7 mouse cellular contexts compared by ENCODE assay signal in the genomic region with DNA sequence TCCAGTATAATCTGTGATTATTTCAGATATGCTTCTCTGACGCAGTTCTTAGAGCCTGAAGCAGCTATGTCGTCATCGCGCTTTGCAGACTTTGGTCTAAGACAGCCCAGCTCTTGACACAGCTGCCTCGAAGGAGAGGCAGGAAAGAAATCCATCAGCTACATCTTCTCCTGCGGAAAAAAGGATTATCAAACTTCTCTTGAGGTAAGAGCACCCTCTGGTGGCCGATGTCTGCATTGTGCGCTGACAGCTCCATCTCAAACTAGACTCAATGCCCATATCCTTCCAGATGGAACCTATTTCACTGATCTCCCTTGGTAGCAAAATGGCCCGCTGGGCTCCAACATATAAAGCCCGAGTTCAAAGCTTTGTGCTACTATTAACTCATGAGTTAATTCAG.
DNase-seq lines count a peak whose midpoint lies in the region; ATAC-seq lines count a peak whose summit lies in the region.

No protein-coding gene starts in this region.

- peak; percentile 85 for DNase-seq in adrenal gland, postnatal 10 days
- DNase-seq in embryo, embryonic 10 days (ENCODE audit: low spot score), result peak; percentile 91
- peak; percentile 32 for DNase-seq in gastrocnemius, postnatal 25 days
- DNase-seq in left cerebral cortex, postnatal 14 days (ENCODE audit: low spot score in 2 of 2), result peak; percentile 81 to 90
- DNase-seq in midbrain, embryonic 14.5 days, result peak; percentile 94
- peak; percentile 52 for DNase-seq in splenic B cell, adult 2 months (ENCODE audit: low read depth, low spot score)

- ATAC-seq in intestine, embryonic 15.5 days, result peak; percentile 36; the same call in 1 of the 2 replicates
- ATAC-seq in midbrain, embryonic 14.5 days (ENCODE audit: low FRiP score, low TSS enrichment), result peak; percentile 60; the same call in 1 of the 2 replicates

- H3K27ac ChIP-seq in intestine, embryonic 15.5 days, result no peak overlapping the region
- H3K27ac ChIP-seq in midbrain, embryonic 14.5 days (replicated peaks; ENCODE audit: low read depth, low read length), result no peak overlapping the region

- 12% methylated on average over 10 of the region's 10 CpGs for WGBS in intestine, embryonic 15.5 days
- WGBS in midbrain, embryonic 14.5 days, result 8% methylated on average over 10 of the region's 10 CpGs

- no peaks in the 10 kb centered on the region for H3K9me3 ChIP-seq in intestine, embryonic 15.5 days
- no peaks in the 10 kb centered on the region for H3K9me3 ChIP-seq in midbrain, embryonic 14.5 days (ENCODE audit: control insufficient read depth, low read length)

- H3K27me3 ChIP-seq in intestine, embryonic 15.5 days (replicated peaks), result no peaks in the 10 kb centered on the region
- no peaks in the 10 kb centered on the region for H3K27me3 ChIP-seq in midbrain, embryonic 14.5 days (ENCODE audit: control insufficient read depth, insufficient read depth, low read length)
- no peaks in the 10 kb centered on the region; the same call in 1 of the 2 replicates for H3K27me3 ChIP-seq in splenic B cell, adult 2 months (ENCODE audit: control insufficient read depth, insufficient read depth, low read length, poor library complexity, severe bottlenecking)

- H3K4me2 ChIP-seq in intestine, embryonic 15.5 days (replicated peaks), result peak overlapping the region; percentile 36
- peak overlapping the region; percentile 35 for H3K4me2 ChIP-seq in midbrain, embryonic 14.5 days (ENCODE audit: low read length)

- H3K4me3 ChIP-seq in intestine, embryonic 15.5 days (replicated peaks), result no peak overlapping the region
- H3K4me3 ChIP-seq in midbrain, embryonic 14.5 days (replicated peaks; ENCODE audit: low read depth, low read length), result no peak overlapping the region

- H3K4me1 ChIP-seq in intestine, embryonic 15.5 days (replicated peaks), result no peaks in the 10 kb centered on the region
- H3K4me1 ChIP-seq in midbrain, embryonic 14.5 days (ENCODE audit: control insufficient read depth, insufficient read depth, low read length), result no peaks in the 10 kb centered on the region

- H3K9ac ChIP-seq in intestine, embryonic 15.5 days, result no peak overlapping the region
- H3K9ac ChIP-seq in midbrain, embryonic 14.5 days (replicated peaks; ENCODE audit: low read length), result no peak overlapping the region

- intact Hi-C loops in left cerebral cortex, postnatal 14 days (cut with DNase I), result loop anchor here (1.0 to 10.0 kb wide), 3 partner anchors 178 to 1580 kb away; no protein-coding TSS in a partner anchor

- H3K36me3 ChIP-seq in intestine, embryonic 15.5 days, result no peaks in the 10 kb centered on the region
- no peaks in the 10 kb centered on the region for H3K36me3 ChIP-seq in midbrain, embryonic 14.5 days (ENCODE audit: control insufficient read depth, insufficient read depth, low read length)
- H3K36me3 ChIP-seq in splenic B cell, adult 2 months (ENCODE audit: control insufficient read depth, insufficient read depth, low read length, poor library complexity, severe bottlenecking), result no peaks in the 10 kb centered on the region

Comparison
In these comparisons a context has a peak if more than half of its experiments do, and no peak if none do; other contexts are left out.
1. DNase-seq: peak in every context shown above with its lines; median percentile 94 in midbrain, embryonic 14.5 days; 91 in embryo, embryonic 10 days; 86 in left cerebral cortex, postnatal 14 days; 85 in adrenal gland, postnatal 10 days; 52 in splenic B cell, adult 2 months; 32 in gastrocnemius, postnatal 25 days.